ENCODE assay signal across 9 mouse cellular contexts in the genomic region with DNA sequence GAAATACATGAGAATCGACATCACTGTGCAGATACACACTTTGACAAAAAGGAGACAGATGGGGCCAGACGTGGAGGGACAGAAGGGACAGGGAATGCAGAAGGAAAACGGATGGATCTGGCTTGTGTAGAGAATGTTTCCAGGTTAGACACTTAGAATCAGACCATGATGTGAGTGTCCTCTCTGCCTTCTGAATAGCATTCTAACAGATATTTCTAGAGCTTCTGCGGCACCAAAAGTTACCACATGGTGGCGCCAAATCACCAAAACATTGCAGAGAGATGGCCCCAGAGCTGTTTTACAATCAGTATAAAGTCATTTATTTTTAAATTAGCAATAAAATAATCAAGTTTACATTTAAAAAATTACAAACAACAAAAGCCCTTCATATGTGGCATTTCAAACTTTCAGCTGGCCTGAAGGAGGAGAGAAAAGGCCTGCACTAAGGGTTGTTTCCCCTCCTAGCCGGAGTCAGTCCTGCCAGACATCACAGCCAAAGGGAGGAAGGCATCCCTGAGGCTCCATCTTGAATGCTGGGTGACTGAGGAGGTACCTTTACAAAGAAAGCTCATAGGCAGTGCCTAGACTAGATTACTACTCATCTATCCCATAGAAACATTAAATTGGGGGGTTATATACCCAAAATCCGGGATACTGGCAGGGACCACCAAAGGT. TPM values are rescaled to one million over a fixed set of nuclear protein-coding genes. Genes with fewer than 3 reads are reported as not detected.
A peak's percentile ranks its signal among the peaks of the same experiment; 100 is the strongest.
DNase-seq lines count a peak whose midpoint lies in the region; ATAC-seq lines count a peak whose summit lies in the region.
"Had no signal": no experiment of that assay in that cellular context is flagged by ENCODE, and none has a peak within 500 bp of the region (broad histone marks: within the 10 kb centered on the region; RNA-seq: fewer than 3 reads in every experiment).

No protein-coding gene starts in this region.

- H3K27ac ChIP-seq in forebrain, embryonic 16.5 days (ENCODE audit: low read length): no peak overlapping the region
- H3K27ac ChIP-seq in intestine, embryonic 16.5 days (ENCODE audit: low read length): no peak overlapping the region
- no peak overlapping the region for H3K27ac ChIP-seq in liver, embryonic 11.5 days (ENCODE audit: low read depth, low read length)
- H3K27ac ChIP-seq in neural tube, embryonic 11.5 days (ENCODE audit: low read depth, low read length): no peak overlapping the region
- H3K27ac ChIP-seq: embryonic facial prominence, embryonic 12.5 days had no signal

- H3K4me3 ChIP-seq in forebrain, embryonic 16.5 days (replicated peaks; ENCODE audit: low read length): no peak overlapping the region
- H3K4me3 ChIP-seq in intestine, embryonic 16.5 days (ENCODE audit: low read length): no peak overlapping the region
- H3K4me3 ChIP-seq in liver, embryonic 11.5 days (ENCODE audit: low read depth, low read length): no peak overlapping the region
- H3K4me3 ChIP-seq in neural tube, embryonic 11.5 days (ENCODE audit: low read depth, low read length): no peak overlapping the region
- H3K4me3 ChIP-seq: embryonic facial prominence, embryonic 12.5 days had no signal

- DNase-seq in ovary, postnatal 10 days (ENCODE audit: low spot score): peak; percentile 19
- no peak for DNase-seq in ovary, adult 18-20 months (ENCODE audit: low spot score)
- DNase-seq in cerebellum, adult 18-20 months: peak; percentile 57 to 75
- peak; percentile 60 for DNase-seq in liver, embryonic 11.5 days (ENCODE audit: low spot score)
- DNase-seq in neural tube, embryonic 11.5 days (ENCODE audit: low spot score): peak; percentile 67
- DNase-seq in thymus, postnatal 0 days (ENCODE audit: low spot score): peak; percentile 58

- no peaks in the 10 kb centered on the region for H3K27me3 ChIP-seq in forebrain, embryonic 16.5 days (replicated peaks; ENCODE audit: control insufficient read depth, insufficient read depth, low read length)
- no peaks in the 10 kb centered on the region for H3K27me3 ChIP-seq in intestine, embryonic 16.5 days (replicated peaks; ENCODE audit: control insufficient read depth, insufficient read depth, low read length)
- H3K27me3 ChIP-seq in liver, embryonic 11.5 days (replicated peaks; ENCODE audit: control insufficient read depth, insufficient read depth, low read length): no peaks in the 10 kb centered on the region
- no peaks in the 10 kb centered on the region for H3K27me3 ChIP-seq in neural tube, embryonic 11.5 days (ENCODE audit: control insufficient read depth, insufficient read depth, low read length)
- H3K27me3 ChIP-seq: embryonic facial prominence, embryonic 12.5 days had no signal

- ATAC-seq in forebrain, embryonic 16.5 days: peak; percentile 43; the same call in 1 of the 2 replicates
- ATAC-seq in intestine, embryonic 16.5 days: peak; percentile 59; the same call in 1 of the 2 replicates
- no peak for ATAC-seq in liver, embryonic 11.5 days (replicated peaks; ENCODE audit: low FRiP score)
- no peak; the same call in 1 of the 2 replicates for ATAC-seq in neural tube, embryonic 11.5 days (ENCODE audit: insufficient read depth, low FRiP score, low TSS enrichment)

- H3K4me1 ChIP-seq in forebrain, embryonic 16.5 days (replicated peaks; ENCODE audit: control insufficient read depth, insufficient read depth, low read length): no peaks in the 10 kb centered on the region
- H3K4me1 ChIP-seq in intestine, embryonic 16.5 days (ENCODE audit: control insufficient read depth, insufficient read depth, low read length): no peaks in the 10 kb centered on the region
- H3K4me1 ChIP-seq in liver, embryonic 11.5 days (replicated peaks; ENCODE audit: control insufficient read depth, insufficient read depth, low read length): no peaks in the 10 kb centered on the region
- H3K4me1 ChIP-seq in neural tube, embryonic 11.5 days (ENCODE audit: control insufficient read depth, insufficient read depth, low read length): no peaks in the 10 kb centered on the region
- H3K4me1 ChIP-seq: embryonic facial prominence, embryonic 12.5 days had no signal

- WGBS in forebrain, embryonic 16.5 days: 57% methylated on average over 7 of the region's 7 CpGs
- WGBS in intestine, embryonic 16.5 days: 61% methylated on average over 7 of the region's 7 CpGs
- 56% methylated on average over 7 of the region's 7 CpGs for WGBS in liver, embryonic 11.5 days
- 63% methylated on average over 7 of the region's 7 CpGs for WGBS in neural tube, embryonic 11.5 days

- no peak overlapping the region for H3K4me2 ChIP-seq in forebrain, embryonic 16.5 days (ENCODE audit: low read length)
- no peak overlapping the region for H3K4me2 ChIP-seq in intestine, embryonic 16.5 days (ENCODE audit: low read depth, low read length)
- H3K4me2 ChIP-seq in liver, embryonic 11.5 days: no peak overlapping the region
- H3K4me2 ChIP-seq in neural tube, embryonic 11.5 days (ENCODE audit: low read depth): no peak overlapping the region
- H3K4me2 ChIP-seq: embryonic facial prominence, embryonic 12.5 days had no signal

- no peaks in the 10 kb centered on the region for H3K9me3 ChIP-seq in forebrain, embryonic 16.5 days (ENCODE audit: control insufficient read depth, low read length)
- H3K9me3 ChIP-seq in intestine, embryonic 16.5 days (ENCODE audit: control insufficient read depth, low read length): no peaks in the 10 kb centered on the region
- no peaks in the 10 kb centered on the region for H3K9me3 ChIP-seq in liver, embryonic 11.5 days (ENCODE audit: control insufficient read depth, low read length)
- H3K9me3 ChIP-seq in neural tube, embryonic 11.5 days (ENCODE audit: control insufficient read depth, low read length): no peaks in the 10 kb centered on the region
- H3K9me3 ChIP-seq: embryonic facial prominence, embryonic 12.5 days had no signal

- no peak overlapping the region for H3K9ac ChIP-seq in forebrain, embryonic 16.5 days (replicated peaks; ENCODE audit: low read depth, low read length)
- H3K9ac ChIP-seq in intestine, embryonic 16.5 days (ENCODE audit: low read depth, low read length): no peak overlapping the region
- no peak overlapping the region for H3K9ac ChIP-seq in liver, embryonic 11.5 days (ENCODE audit: low read depth, low read length)
- no peak overlapping the region for H3K9ac ChIP-seq in neural tube, embryonic 11.5 days (ENCODE audit: low read length)
- H3K9ac ChIP-seq: embryonic facial prominence, embryonic 12.5 days had no signal

- H3K36me3 ChIP-seq in forebrain, embryonic 16.5 days (ENCODE audit: control insufficient read depth, insufficient read depth): peaks cover 18% of the 10 kb centered on the region
- H3K36me3 ChIP-seq in intestine, embryonic 16.5 days (ENCODE audit: control insufficient read depth, insufficient read depth, low read length): peaks cover 3% of the 10 kb centered on the region; the same call in 1 of the 2 replicates
- H3K36me3 ChIP-seq in liver, embryonic 11.5 days (ENCODE audit: control insufficient read depth, insufficient read depth, low read length): peaks cover 8% of the 10 kb centered on the region
- H3K36me3 ChIP-seq in neural tube, embryonic 11.5 days (ENCODE audit: control insufficient read depth, insufficient read depth, low read length): no peaks in the 10 kb centered on the region

RNA-seq across cellular contexts. Expression of a gene that starts 7.1 kb away (rescaled TPM):
- polyA plus RNA-seq in forebrain, embryonic 16.5 days (2015; fragmentation: Nextera tagmentation; extraction: Ambion mirVana): 39.7 and 42.4 TPM in 2 replicates
- 56.3 and 62.2 TPM in 2 replicates for polyA plus RNA-seq in intestine, embryonic 16.5 days (2015; fragmentation: Nextera tagmentation; extraction: Ambion mirVana)
- polyA plus RNA-seq in liver, embryonic 11.5 days (2014; fragmentation: Nextera tagmentation; extraction: Ambion mirVana): 72.8 and 76.5 TPM in 2 replicates
- 48.6 and 52.3 TPM in 2 replicates for polyA plus RNA-seq in neural tube, embryonic 11.5 days (2014; fragmentation: Nextera tagmentation; extraction: Ambion mirVana)
- polyA plus RNA-seq in thymus, postnatal 0 days (2015; fragmentation: Nextera tagmentation; extraction: Ambion mirVana): 52.1 and 54.3 TPM in 2 replicates

RNA-seq across cellular contexts. Expression of a gene that starts 30.0 kb away (rescaled TPM):
- polyA plus RNA-seq in forebrain, embryonic 16.5 days (2015; fragmentation: Nextera tagmentation; extraction: Ambion mirVana): not detected in 2 replicates
- polyA plus RNA-seq in intestine, embryonic 16.5 days (2015; fragmentation: Nextera tagmentation; extraction: Ambion mirVana): not detected in 2 replicates
- polyA plus RNA-seq in liver, embryonic 11.5 days (2014; fragmentation: Nextera tagmentation; extraction: Ambion mirVana): not detected in 2 replicates
- not detected in 2 replicates for polyA plus RNA-seq in neural tube, embryonic 11.5 days (2014; fragmentation: Nextera tagmentation; extraction: Ambion mirVana)
- polyA plus RNA-seq in thymus, postnatal 0 days (2015; fragmentation: Nextera tagmentation; extraction: Ambion mirVana): 0.18 TPM in 1 of 2 replicates, not detected in the other
- polyA plus RNA-seq: embryonic facial prominence, embryonic 12.5 days had no signal

RNA-seq across cellular contexts. Expression of a gene that starts 41.9 kb away (rescaled TPM):
- 10.5 and 14.9 TPM in 2 replicates for polyA plus RNA-seq in forebrain, embryonic 16.5 days (2015; fragmentation: Nextera tagmentation; extraction: Ambion mirVana)
- 55.8 and 70.2 TPM in 2 replicates for polyA plus RNA-seq in intestine, embryonic 16.5 days (2015; fragmentation: Nextera tagmentation; extraction: Ambion mirVana)
- 5.0 and 7.0 TPM in 2 replicates for polyA plus RNA-seq in liver, embryonic 11.5 days (2014; fragmentation: Nextera tagmentation; extraction: Ambion mirVana)
- 6.0 and 6.4 TPM in 2 replicates for polyA plus RNA-seq in neural tube, embryonic 11.5 days (2014; fragmentation: Nextera tagmentation; extraction: Ambion mirVana)
- polyA plus RNA-seq in thymus, postnatal 0 days (2015; fragmentation: Nextera tagmentation; extraction: Ambion mirVana): 4.4 and 4.8 TPM in 2 replicates

Comparison
In these comparisons a context has a peak if more than half of its experiments do, and no peak if none do; other contexts are left out.
1. ATAC-seq: peak in forebrain, embryonic 16.5 days (single experiment) and intestine, embryonic 16.5 days (single experiment); none in liver, embryonic 11.5 days (single experiment) and neural tube, embryonic 11.5 days (single experiment).